Mouse (Mus musculus): ENCODE data around the gene Cbfa2t3. TPM values are rescaled to one million over a fixed set of nuclear protein-coding genes. Genes with fewer than 3 reads are reported as not detected.

Cbfa2t3 gene
- total and polyA plus RNA-seq, 2 experiments from 2014 or later, result 11.1 to 15.9 TPM

- ATAC-seq (ENCODE audit: low FRiP score) (no peak), DNase-seq (ENCODE audit: low spot score) (no peak)
- H3K36me3 ChIP-seq (ENCODE audit: insufficient read depth, low read length), result no peaks in the 10 kb centered on the region; the same call in 1 of the 2 replicates
- peaks cover 10% of the 10 kb centered on the region for H3K4me1 ChIP-seq (ENCODE audit: insufficient read depth, low read length)
- H3K9me3 ChIP-seq (ENCODE audit: low read length), result no peaks in the 10 kb centered on the region
- H3K27ac ChIP-seq (ENCODE audit: low read depth, low read length), result no peak overlapping the region
- H3K4me3 ChIP-seq (ENCODE audit: low read depth, low read length), result no peak overlapping the region
- H3K4me2 ChIP-seq (ENCODE audit: low read depth, low read length, poor library complexity, severe bottlenecking), result no peak overlapping the region
- no peak overlapping the region for H3K9ac ChIP-seq (replicated peaks; ENCODE audit: low read length, poor library complexity, severe bottlenecking)
- no peaks in the 10 kb centered on the region for H3K27me3 ChIP-seq (ENCODE audit: insufficient read depth, low read length)
- TF ChIP-seq CTCF (IDR thresholded peaks at IDR 0.05), result no peak
- WGBS, result 83% methylated on average over 3 of the region's 3 CpGs
These were observed 35.8 kb downstream of the Cbfa2t3 start for GRCm38 (mm10) chr8:122663106-122663505.

- 83% methylated on average over 2 of the region's 2 CpGs for WGBS
- no peaks in the 10 kb centered on the region; the same call in none of the 2 replicates for H3K36me3 ChIP-seq (ENCODE audit: insufficient read depth, low read length)
- DNase-seq (ENCODE audit: low spot score), result no peak
- no peak overlapping the region for H3K4me2 ChIP-seq (ENCODE audit: low read depth, low read length, poor library complexity, severe bottlenecking)
- ATAC-seq (ENCODE audit: low FRiP score), result no peak
- H3K27ac ChIP-seq (ENCODE audit: low read depth, low read length), result no peak overlapping the region
- no peak overlapping the region for H3K4me3 ChIP-seq (ENCODE audit: low read depth, low read length)
- no peaks in the 10 kb centered on the region for H3K9me3 ChIP-seq (ENCODE audit: low read length)
- H3K9ac ChIP-seq (replicated peaks; ENCODE audit: low read length, poor library complexity, severe bottlenecking), result no peak overlapping the region
- H3K27me3 ChIP-seq (ENCODE audit: insufficient read depth, low read length), result no peaks in the 10 kb centered on the region
- TF ChIP-seq CTCF (IDR thresholded peaks at IDR 0.05), result no peak
- peaks cover 9% of the 10 kb centered on the region for H3K4me1 ChIP-seq (ENCODE audit: insufficient read depth, low read length)
These were observed 37.0 kb downstream of the Cbfa2t3 start for GRCm38 (mm10) chr8:122661894-122662293.

- no peaks in the 10 kb centered on the region; the same call in none of the 2 replicates for H3K36me3 ChIP-seq (ENCODE audit: insufficient read depth, low read length)
- H3K4me1 ChIP-seq (ENCODE audit: insufficient read depth, low read length), result 0 out of 2 replicates have a peak, but pooled peaks cover 2% of the 10 kb centered on the region
- no peak overlapping the region for H3K4me3 ChIP-seq (ENCODE audit: low read depth, low read length)
- H3K9ac ChIP-seq (replicated peaks; ENCODE audit: low read length, poor library complexity, severe bottlenecking), result no peak overlapping the region
- no peak overlapping the region for H3K27ac ChIP-seq (ENCODE audit: low read depth, low read length)
- DNase-seq (ENCODE audit: low spot score) (peak; percentile 66), ATAC-seq (ENCODE audit: low FRiP score) (no peak)
- no peaks in the 10 kb centered on the region for H3K27me3 ChIP-seq (ENCODE audit: insufficient read depth, low read length)
- H3K9me3 ChIP-seq (ENCODE audit: low read length), result no peaks in the 10 kb centered on the region
- H3K4me2 ChIP-seq (ENCODE audit: low read depth, low read length, poor library complexity, severe bottlenecking), result no peak overlapping the region
- WGBS, result 48% methylated on average over 7 of the region's 7 CpGs
- no peak for TF ChIP-seq CTCF (IDR thresholded peaks at IDR 0.05)
These were observed 37.8 kb downstream of the Cbfa2t3 start for GRCm38 (mm10) chr8:122661138-122661537.

GRCm38 (mm10) chr8:122660022-122660421 lies 38.9 kb downstream of the Cbfa2t3 start:
- DNase-seq (ENCODE audit: low spot score), result no peak
- 0 out of 2 replicates have a peak, but pooled peaks cover 2% of the 10 kb centered on the region for H3K4me1 ChIP-seq (ENCODE audit: insufficient read depth, low read length)
- WGBS, result 63% methylated on average over 2 of the region's 2 CpGs

GRCm38 (mm10) chr8:122658807-122659160 lies 40.1 kb downstream of the Cbfa2t3 start:
- H3K4me2 ChIP-seq (ENCODE audit: low read depth, low read length, poor library complexity, severe bottlenecking), result no peak overlapping the region
- no peaks in the 10 kb centered on the region for H3K4me1 ChIP-seq (ENCODE audit: insufficient read depth, low read length)
- no peak overlapping the region for H3K27ac ChIP-seq (ENCODE audit: low read depth, low read length)
- no peaks in the 10 kb centered on the region; the same call in none of the 2 replicates for H3K36me3 ChIP-seq (ENCODE audit: insufficient read depth, low read length)
- ATAC-seq (ENCODE audit: low FRiP score) (no peak), DNase-seq (ENCODE audit: low spot score) (no peak)
- no peak overlapping the region for H3K4me3 ChIP-seq (ENCODE audit: low read depth, low read length)
- H3K9ac ChIP-seq (replicated peaks; ENCODE audit: low read length, poor library complexity, severe bottlenecking), result no peak overlapping the region
- 78% methylated on average over 9 of the region's 9 CpGs for WGBS
- no peak for TF ChIP-seq CTCF (IDR thresholded peaks at IDR 0.05)
- no peaks in the 10 kb centered on the region for H3K9me3 ChIP-seq (ENCODE audit: low read length)
- H3K27me3 ChIP-seq (ENCODE audit: insufficient read depth, low read length), result no peaks in the 10 kb centered on the region

More at GRCm38 (mm10) chr8:122660022-122660421, 38.9 kb downstream of the Cbfa2t3 start:
- Histone ChIP-seq H3K27me3 (ENCODE audit: insufficient read depth, low read length) (no peaks in the 10 kb centered on the region), H3K36me3 (ENCODE audit: insufficient read depth, low read length) (no peaks in the 10 kb centered on the region; the same call in none of the 2 replicates), H3K4me2 (ENCODE audit: low read depth, low read length, poor library complexity, severe bottlenecking) (no peak overlapping the region), H3K9ac (replicated peaks; ENCODE audit: low read length, poor library complexity, severe bottlenecking) (no peak overlapping the region), H3K27ac (ENCODE audit: low read depth, low read length) (no peak overlapping the region), H3K4me3 (ENCODE audit: low read depth, low read length) (no peak overlapping the region), H3K9me3 (ENCODE audit: low read length) (no peaks in the 10 kb centered on the region)
- ATAC-seq (ENCODE audit: low FRiP score), result no peak
- TF ChIP-seq CTCF (IDR thresholded peaks at IDR 0.05), result peak; percentile 61

- H3K9ac ChIP-seq (replicated peaks; ENCODE audit: low read length, poor library complexity, severe bottlenecking), result no peak overlapping the region
- no peak overlapping the region for H3K4me2 ChIP-seq (ENCODE audit: low read depth, low read length, poor library complexity, severe bottlenecking)
- ATAC-seq (ENCODE audit: low FRiP score) (no peak), DNase-seq (ENCODE audit: low spot score) (no peak)
- no peaks in the 10 kb centered on the region; the same call in none of the 2 replicates for H3K36me3 ChIP-seq (ENCODE audit: insufficient read depth, low read length)
- WGBS, result 69% methylated on average over 10 of the region's 10 CpGs
- no peak overlapping the region for H3K27ac ChIP-seq (ENCODE audit: low read depth, low read length)
- no peak overlapping the region for H3K4me3 ChIP-seq (ENCODE audit: low read depth, low read length)
- no peaks in the 10 kb centered on the region for H3K27me3 ChIP-seq (ENCODE audit: insufficient read depth, low read length)
- no peak for TF ChIP-seq CTCF (IDR thresholded peaks at IDR 0.05)
- H3K9me3 ChIP-seq (ENCODE audit: low read length), result no peaks in the 10 kb centered on the region
- H3K4me1 ChIP-seq (ENCODE audit: insufficient read depth, low read length), result no peaks in the 10 kb centered on the region
These were observed 40.6 kb downstream of the Cbfa2t3 start for GRCm38 (mm10) chr8:122658149-122658806.
